Mouse (Mus musculus): Measurements from ENCODE around the gene Lamc2.

The Lamc2 gene

GRCm38 (mm10) chr1:153180160-153180559, 6.1 kb downstream of the Lamc2 start:
- DNase-seq (ENCODE audit: low spot score in 2 of 2), result no peak

DNA sequence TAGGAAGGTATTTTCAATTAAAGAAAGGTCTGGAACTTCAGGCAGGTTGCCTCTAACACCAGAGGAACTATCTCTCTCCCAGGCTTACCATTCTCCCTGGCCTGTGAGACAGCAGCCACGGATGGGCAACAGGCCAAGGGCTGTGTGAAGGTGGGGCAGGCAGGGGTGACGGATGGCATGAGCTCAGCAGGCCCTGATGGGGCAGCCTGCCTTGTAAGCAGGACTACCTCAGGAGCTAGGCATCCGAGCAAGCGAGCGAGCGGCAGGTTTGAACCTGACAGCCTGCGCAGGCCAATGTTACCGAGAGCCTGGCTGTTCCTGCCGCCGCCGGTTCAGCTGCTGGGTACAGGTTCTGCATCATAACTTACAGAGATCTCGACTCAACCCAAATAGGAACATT, 11.4 kb downstream of the Lamc2 start:
- DNase-seq (ENCODE audit: low spot score in 2 of 2), result no peak

- no peak for DNase-seq (ENCODE audit: low spot score in 2 of 2)
These were observed 13.0 kb downstream of the Lamc2 start for GRCm38 (mm10) chr1:153173276-153173675.

DNA sequence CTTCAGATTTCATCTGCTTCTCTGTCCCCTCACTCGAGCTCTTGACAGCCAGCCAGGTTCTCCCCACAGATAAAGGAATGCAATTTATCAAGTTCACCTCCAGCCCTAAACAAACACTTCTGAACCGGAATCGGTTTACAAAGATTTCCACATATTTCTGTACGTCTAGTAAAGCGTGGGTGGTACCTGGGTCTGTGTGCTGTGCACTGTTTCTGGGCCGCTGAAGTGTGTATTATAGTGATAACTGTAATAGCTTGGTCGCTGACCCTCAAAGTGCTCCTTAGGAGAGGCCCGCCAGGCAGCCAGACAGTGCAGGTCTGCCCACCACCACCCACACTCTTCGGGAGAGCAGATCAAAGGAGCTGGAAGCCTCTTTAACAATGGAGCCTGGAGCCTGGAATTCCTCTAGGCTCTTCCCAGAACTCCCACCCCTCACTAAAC, 13.9 kb downstream of the Lamc2 start:
- DNase-seq (ENCODE audit: low spot score in 2 of 2), result no peak

DNA sequence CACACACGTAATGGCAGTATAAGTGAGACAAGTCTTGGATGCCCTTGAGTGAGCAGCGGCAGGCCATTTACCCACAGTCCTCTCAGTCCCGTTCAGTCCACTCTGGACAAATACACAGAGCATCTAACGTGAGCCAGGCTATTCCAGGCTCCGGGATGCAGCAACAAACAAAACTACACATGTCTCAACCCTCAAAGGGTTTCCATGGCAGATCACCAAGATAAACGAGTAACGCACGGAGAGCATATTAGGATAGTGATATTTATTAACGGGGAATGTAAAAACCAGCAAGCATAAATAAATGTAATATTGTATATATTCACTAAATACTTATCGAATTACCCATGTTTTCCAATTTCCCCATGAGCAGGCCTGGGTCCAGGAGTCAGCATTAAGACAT, 15.2 kb downstream of the Lamc2 start:
- DNase-seq (ENCODE audit: low spot score in 2 of 2), result no peak

DNA sequence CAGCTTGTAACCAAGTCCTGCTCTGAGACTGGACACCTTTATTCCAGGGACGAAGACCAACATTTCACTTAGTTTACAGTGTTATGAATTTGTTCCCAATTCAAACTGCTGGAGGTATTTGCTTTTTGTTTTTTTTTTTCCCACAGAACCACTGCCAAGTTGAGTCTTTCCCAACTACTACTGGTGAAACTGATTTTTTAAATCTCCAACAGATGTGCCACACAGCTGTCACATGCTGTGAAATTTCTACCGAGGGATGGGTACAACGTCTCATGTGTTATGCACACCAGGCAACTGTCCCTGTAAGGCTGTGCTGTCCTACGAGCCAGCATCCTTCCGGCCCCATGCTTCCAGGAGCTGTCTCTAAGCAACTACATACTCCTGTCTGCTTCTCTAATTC, 18.0 kb downstream of the Lamc2 start:
- DNase-seq (ENCODE audit: low spot score in 2 of 2), result no peak

- DNase-seq (ENCODE audit: low spot score in 2 of 2), result no peak
These were observed 22.4 kb downstream of the Lamc2 start for GRCm38 (mm10) chr1:153163831-153164230.

GRCm38 (mm10) chr1:153159137-153159536, 27.1 kb downstream of the Lamc2 start:
- no peak for DNase-seq (ENCODE audit: low spot score in 2 of 2)

DNA sequence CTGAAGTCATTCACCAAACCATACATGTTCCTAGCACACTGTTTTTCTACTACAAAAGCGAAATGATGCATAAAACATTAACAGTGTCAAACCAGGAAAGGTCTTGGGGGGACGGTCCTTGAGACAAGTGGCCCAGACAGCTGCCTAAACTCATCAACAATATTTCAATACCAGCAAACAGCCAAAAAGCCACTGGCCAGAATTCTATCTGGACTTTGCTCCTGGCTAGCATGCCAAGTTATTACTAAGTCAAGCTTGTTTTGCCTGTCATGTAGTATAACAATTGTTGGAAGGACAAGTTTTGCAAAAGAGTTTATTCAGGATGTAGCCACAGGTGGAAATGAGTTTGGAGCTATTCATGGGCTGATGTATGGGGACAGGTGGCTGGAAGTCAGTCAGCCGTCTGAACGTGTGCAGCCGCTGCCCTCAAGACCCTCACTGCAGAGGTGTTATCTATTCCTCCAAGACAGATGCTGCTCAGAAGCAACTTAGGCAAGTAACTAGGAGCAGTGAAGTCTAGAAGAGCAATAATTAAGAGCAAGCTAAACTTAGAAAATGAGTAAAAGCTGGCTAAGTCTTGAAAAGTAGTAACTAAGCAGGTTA, 29.1 kb downstream of the Lamc2 start:
- DNase-seq (ENCODE audit: low spot score in 2 of 2), result no peak

DNA sequence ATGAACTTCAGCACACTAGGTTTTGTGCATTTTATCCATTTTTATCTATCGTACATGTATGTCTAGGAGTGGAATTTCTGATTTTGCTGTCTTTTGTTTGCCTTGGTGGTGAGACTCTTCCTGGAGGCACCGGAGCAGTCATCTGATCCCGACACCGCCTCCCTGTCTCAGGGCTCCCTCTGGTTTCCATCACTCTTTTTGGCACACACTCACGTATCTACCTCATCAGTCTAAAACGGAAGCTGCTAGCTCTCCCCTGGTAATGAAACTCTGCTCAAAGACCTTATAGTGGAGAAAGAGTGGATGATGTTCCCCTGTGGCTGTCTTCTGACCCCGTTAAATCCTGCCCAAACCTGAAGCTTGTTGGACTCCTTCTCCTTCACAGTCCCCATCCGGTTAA, 30.9 kb downstream of the Lamc2 start:
- DNase-seq (ENCODE audit: low spot score in 2 of 2), result no peak

DNA sequence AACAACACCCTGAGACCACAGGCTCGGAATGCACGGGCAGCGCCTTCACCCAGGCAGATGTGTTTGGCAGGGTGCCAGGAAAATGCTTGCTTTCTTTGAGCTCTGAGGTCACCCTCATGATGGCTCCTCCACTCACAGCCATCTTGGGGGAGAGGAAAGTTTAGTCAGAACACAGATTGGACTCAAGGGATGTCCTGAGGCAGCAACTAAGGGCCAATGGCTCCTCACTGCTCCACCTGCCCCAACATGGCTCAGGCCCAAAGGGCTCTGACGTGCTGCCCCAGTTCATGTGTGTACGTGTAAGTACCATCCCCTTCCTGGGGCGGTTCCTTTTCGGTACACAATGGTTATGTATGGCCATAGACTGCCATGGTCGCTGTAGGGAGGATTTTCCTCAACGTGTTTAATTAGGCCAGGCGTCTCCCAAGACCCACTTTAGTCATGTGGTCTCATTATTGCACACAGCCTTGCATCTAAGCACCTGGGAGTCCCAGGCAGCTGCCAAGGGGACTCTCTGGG, 32.6 kb downstream of the Lamc2 start:
- DNase-seq (ENCODE audit: low spot score in 2 of 2), result no peak

DNA sequence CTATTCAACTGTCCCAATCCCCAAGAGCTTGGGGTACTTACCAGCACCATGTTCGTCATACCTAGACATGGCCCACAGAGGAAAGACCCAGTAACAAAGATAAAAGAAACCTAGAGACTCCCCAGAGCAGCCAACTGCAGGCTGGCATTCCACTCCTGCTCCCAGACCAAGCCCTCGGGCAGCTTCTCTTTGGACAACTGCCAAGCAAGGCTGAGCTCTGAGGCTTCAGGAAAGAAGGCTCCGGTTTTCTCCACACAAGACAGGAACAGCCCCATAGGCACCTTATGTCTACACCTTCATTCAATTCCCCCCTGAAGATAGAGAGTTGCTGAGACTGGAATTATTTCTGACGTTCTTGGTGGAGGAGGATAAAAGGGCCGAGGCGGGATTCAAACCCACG, 33.7 kb downstream of the Lamc2 start:
- DNase-seq (ENCODE audit: low spot score in 2 of 2), result no peak

GRCm38 (mm10) chr1:153145791-153146190, 40.5 kb downstream of the Lamc2 start:
- no peak for DNase-seq (ENCODE audit: low spot score in 2 of 2)

- DNase-seq (ENCODE audit: low spot score in 2 of 2), result no peak
These were observed 42.2 kb downstream of the Lamc2 start for GRCm38 (mm10) chr1:153144021-153144420.

GRCm38 (mm10) chr1:153140747-153141228, 45.5 kb downstream of the Lamc2 start:
- peak; percentile 4 to 25 for DNase-seq (ENCODE audit: low spot score in 2 of 2)

GRCm38 (mm10) chr1:153140265-153140664, 46.0 kb downstream of the Lamc2 start:
- DNase-seq (ENCODE audit: low spot score in 2 of 2), result no peak

DNA sequence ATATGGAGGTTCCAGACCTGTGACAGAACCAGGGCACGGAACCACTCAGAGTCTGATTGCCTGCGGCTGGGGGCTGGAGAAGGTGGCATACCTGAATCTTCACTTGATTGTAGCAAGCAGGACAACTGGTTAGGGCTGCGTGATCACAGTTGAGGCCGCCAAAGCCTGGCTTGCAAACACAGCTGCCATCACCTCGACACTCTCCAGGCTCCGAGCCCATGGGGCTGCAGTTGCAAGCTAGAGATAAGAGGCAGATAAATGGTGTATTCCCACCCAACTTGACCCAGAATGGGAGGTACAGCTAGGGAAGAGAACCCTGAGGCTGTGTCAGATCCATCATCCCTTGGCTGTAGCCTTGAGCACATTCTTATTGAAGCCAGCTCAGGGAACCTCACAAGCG, 46.6 kb downstream of the Lamc2 start:
- no peak for DNase-seq (ENCODE audit: low spot score in 2 of 2)

DNA sequence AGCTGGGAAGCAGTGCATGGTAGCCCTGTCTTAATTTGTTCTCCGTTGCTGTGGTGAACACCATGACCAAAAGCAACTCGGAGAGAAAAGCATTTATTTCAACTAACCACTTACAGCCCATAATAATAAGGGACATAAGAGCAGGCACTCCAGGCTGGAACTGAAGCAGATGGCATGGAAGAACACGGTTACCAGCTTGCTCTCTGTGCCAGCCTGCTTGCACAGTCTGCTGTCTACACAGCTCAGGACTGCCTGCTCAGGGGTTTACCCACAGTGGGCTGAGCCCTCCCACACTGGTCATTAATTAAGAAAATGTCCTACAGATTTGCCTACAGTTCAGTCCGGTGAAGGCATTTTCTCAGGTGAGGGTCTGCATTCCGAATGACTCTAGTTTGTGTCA, 47.8 kb downstream of the Lamc2 start:
- DNase-seq (ENCODE audit: low spot score in 2 of 2), result no peak

DNA sequence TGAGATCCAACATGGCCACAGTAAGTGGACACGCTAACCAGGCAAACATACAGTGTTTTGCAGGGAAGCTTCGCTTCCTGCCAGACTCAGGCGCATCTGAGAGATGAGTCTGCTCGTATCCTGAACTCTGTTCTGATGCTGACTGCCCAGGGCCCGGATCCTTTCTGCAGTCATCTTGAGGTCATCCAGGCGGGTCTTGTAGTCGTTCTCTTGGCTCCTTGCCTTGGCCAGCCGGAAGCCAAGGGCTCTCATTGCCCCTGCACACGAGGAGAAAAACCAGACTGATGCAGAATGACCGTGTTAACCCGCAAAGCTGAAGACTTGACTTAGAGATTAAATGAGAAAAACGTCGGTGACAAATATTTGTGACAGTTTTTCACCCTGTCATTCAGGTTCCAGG, 49.6 kb downstream of the Lamc2 start:
- DNase-seq (ENCODE audit: low spot score in 2 of 2), result no peak

- DNase-seq (ENCODE audit: low spot score in 2 of 2), result no peak
These were observed 52.1 kb downstream of the Lamc2 start for GRCm38 (mm10) chr1:153133865-153134781.

GRCm38 (mm10) chr1:153129992-153130713, 56.1 kb downstream of the Lamc2 start:
- no peak for DNase-seq (ENCODE audit: low spot score in 2 of 2)

- DNase-seq (ENCODE audit: low spot score in 2 of 2), result no peak
These were observed 57.5 kb downstream of the Lamc2 start for GRCm38 (mm10) chr1:153128780-153129179.
